Mouse (Mus musculus): Measurements from ENCODE around the gene Znrf1.

- no peak for TF ChIP-seq MYOD1 (IDR thresholded peaks at IDR 0.05; ENCODE audit: control insufficient read depth, insufficient read length, low read depth)
- TF ChIP-seq CTCF (IDR thresholded peaks at IDR 0.05; ENCODE audit: control insufficient read depth, insufficient read depth, insufficient read length) = no peak
- no peak for TF ChIP-seq USF1 (IDR thresholded peaks at IDR 0.05; ENCODE audit: low read depth)
- no peak for TF ChIP-seq MYOG (IDR thresholded peaks at IDR 0.05; ENCODE audit: control insufficient read depth, extremely low read depth, insufficient read length)
Observed at GRCm38 (mm10) chr8:111516451-111517035, 19.4 kb upstream of the Znrf1 start.

Data from C2C12 (cell line).